Mouse (Mus musculus): ENCODE measurements around the gene Clock. TPM values are rescaled to one million over a fixed set of nuclear protein-coding genes. Genes with fewer than 3 reads are reported as not detected.

Clock gene
- total and polyA plus RNA-seq, 2 experiments from 2014 or later = 11.6 to 25.1 TPM

GRCm38 (mm10) chr5:76161491-76161890, 143.1 kb downstream of the Clock start:
- H3K4me1 ChIP-seq (ENCODE audit: insufficient read depth, low read length) = no peaks in the 10 kb centered on the region
- 92% methylated on average over 6 of the region's 6 CpGs for WGBS
- ATAC-seq (ENCODE audit: low FRiP score) (no peak), DNase-seq (ENCODE audit: low spot score) (no peak)
- no peaks in the 10 kb centered on the region for H3K27me3 ChIP-seq (ENCODE audit: insufficient read depth, low read length)
- H3K9me3 ChIP-seq (ENCODE audit: low read length) = no peaks in the 10 kb centered on the region
- no peak overlapping the region for H3K27ac ChIP-seq (ENCODE audit: low read depth, low read length)
- H3K4me2 ChIP-seq (ENCODE audit: low read depth, low read length, poor library complexity, severe bottlenecking) = no peak overlapping the region
- no peak overlapping the region for H3K9ac ChIP-seq (replicated peaks; ENCODE audit: low read length, poor library complexity, severe bottlenecking)
- no peak for TF ChIP-seq CTCF (IDR thresholded peaks at IDR 0.05)
- H3K4me3 ChIP-seq (ENCODE audit: low read depth, low read length) = no peak overlapping the region
- H3K36me3 ChIP-seq (ENCODE audit: insufficient read depth, low read length) = no peaks in the 10 kb centered on the region

- H3K36me3 ChIP-seq (ENCODE audit: insufficient read depth, low read length) = peaks cover 3% of the 10 kb centered on the region; the same call in 1 of the 2 replicates
- no peak overlapping the region for H3K4me3 ChIP-seq (ENCODE audit: low read depth, low read length)
- no peak overlapping the region for H3K9ac ChIP-seq (replicated peaks; ENCODE audit: low read length, poor library complexity, severe bottlenecking)
- H3K4me1 ChIP-seq (ENCODE audit: insufficient read depth, low read length) = no peaks in the 10 kb centered on the region
- WGBS = 78% methylated on average over 3 of the region's 3 CpGs
- ATAC-seq (ENCODE audit: low FRiP score) = no peak
- no peak for DNase-seq (ENCODE audit: low spot score)
- no peak overlapping the region for H3K4me2 ChIP-seq (ENCODE audit: low read depth, low read length, poor library complexity, severe bottlenecking)
- H3K9me3 ChIP-seq (ENCODE audit: low read length) = no peaks in the 10 kb centered on the region
- TF ChIP-seq CTCF (IDR thresholded peaks at IDR 0.05) = no peak
- no peak overlapping the region for H3K27ac ChIP-seq (ENCODE audit: low read depth, low read length)
- no peaks in the 10 kb centered on the region for H3K27me3 ChIP-seq (ENCODE audit: insufficient read depth, low read length)
These were observed 144.5 kb downstream of the Clock start for GRCm38 (mm10) chr5:76160086-76160485.

Other genes starting within 250 kb of the Clock start
- gene Srd5a3, start 164.5 kb downstream of the Clock start, total RNA-seq (2014; rRNA removed) = 11.9 and 17.4 TPM in 2 replicates
- gene Srd5a3, start 164.5 kb downstream of the Clock start, polyA plus RNA-seq (2015; fragmentation: Nextera tagmentation; extraction: Ambion mirVana) = 19.2 and 19.8 TPM in 2 replicates
- gene Tmem165, start 120.9 kb downstream of the Clock start, total RNA-seq (2014; rRNA removed) = 77.1 and 80.9 TPM in 2 replicates
- 42.7 and 43.6 TPM in 2 replicates for gene Tmem165, start 120.9 kb downstream of the Clock start, polyA plus RNA-seq (2015; fragmentation: Nextera tagmentation; extraction: Ambion mirVana)
- not detected in 2 replicates for gene Pdcl2, start 26.4 kb upstream of the Clock start, total RNA-seq (2014; rRNA removed)
- not detected in 2 replicates for gene Pdcl2, start 26.4 kb upstream of the Clock start, polyA plus RNA-seq (2015; fragmentation: Nextera tagmentation; extraction: Ambion mirVana)
- gene Nmu, start 59.0 kb upstream of the Clock start, total RNA-seq (2014; rRNA removed) = not detected in 2 replicates
- gene Nmu, start 59.0 kb upstream of the Clock start, polyA plus RNA-seq (2015; fragmentation: Nextera tagmentation; extraction: Ambion mirVana) = 0.97 and 1.1 TPM in 2 replicates
- not detected in 2 replicates for gene Gm7271, start 179.2 kb upstream of the Clock start, total RNA-seq (2014; rRNA removed)
- 0.21 TPM in 1 of 2 replicates, not detected in the other for gene Gm7271, start 179.2 kb upstream of the Clock start, polyA plus RNA-seq (2015; fragmentation: Nextera tagmentation; extraction: Ambion mirVana)
- gene Exoc1, start 224.5 kb upstream of the Clock start, total RNA-seq (2014; rRNA removed) = 60.7 and 95.4 TPM in 2 replicates
- gene Exoc1, start 224.5 kb upstream of the Clock start, polyA plus RNA-seq (2015; fragmentation: Nextera tagmentation; extraction: Ambion mirVana) = 49.8 and 51.0 TPM in 2 replicates